ENCODE assay signal across 7 mouse cellular contexts in the genomic region with DNA sequence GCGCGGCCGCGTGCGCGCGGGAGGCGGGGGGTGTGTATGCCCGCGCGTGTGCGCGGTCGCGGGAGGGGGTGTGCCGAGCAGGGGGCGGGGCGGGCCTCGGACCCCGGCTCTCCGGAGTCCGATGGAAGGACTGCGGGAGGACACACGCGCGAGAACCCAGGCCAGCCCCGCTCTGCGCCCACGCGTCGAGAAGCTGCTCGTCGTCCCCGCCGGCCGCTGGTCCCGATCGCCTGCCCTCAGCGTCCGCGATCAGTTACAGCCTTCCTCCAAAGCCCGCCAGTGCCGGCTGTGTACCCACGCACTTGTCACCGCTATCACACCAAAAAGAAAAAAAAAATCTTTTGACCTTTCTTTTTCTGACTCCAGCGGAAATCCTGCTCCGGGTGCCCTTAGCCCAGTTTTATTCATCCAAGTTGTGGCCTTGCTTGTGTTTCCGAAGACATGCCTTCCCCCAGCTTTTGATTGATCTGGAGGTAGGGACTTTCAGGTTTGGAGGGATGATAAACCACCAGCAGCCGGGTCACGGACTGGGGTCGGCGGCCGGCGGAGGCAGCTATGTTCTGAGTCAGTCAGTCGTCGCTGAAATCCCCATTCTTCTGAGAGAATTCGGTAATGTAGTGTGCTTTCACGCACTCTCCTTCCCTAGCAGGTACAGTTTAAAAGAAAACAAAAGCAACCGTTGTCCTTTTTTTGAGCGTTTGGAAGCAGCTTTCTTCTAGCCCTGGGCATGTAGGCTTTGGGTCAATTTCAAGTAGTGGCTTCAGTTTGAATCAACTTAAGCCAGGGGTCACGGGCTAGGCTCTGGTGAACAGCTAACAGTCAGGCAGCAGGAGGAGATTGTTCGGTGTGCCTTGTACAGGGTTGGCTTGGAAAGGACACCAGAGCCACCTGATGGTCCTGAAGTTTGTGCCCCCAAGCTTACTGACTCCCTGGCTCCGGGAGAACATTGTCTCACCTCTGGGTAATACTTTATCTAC. TPM values are rescaled to one million over a fixed set of nuclear protein-coding genes. Genes with fewer than 3 reads are reported as not detected.
DNase-seq lines count a peak whose midpoint lies in the region; ATAC-seq lines count a peak whose summit lies in the region.

No protein-coding gene starts in this region.

- H3K27ac ChIP-seq in heart, embryonic 13.5 days (replicated peaks), result peak overlapping the region; percentile 87
- no peak overlapping the region for H3K27ac ChIP-seq in limb, embryonic 15.5 days

- no peaks in the 10 kb centered on the region for H3K27me3 ChIP-seq in heart, embryonic 13.5 days (replicated peaks)
- H3K27me3 ChIP-seq in limb, embryonic 15.5 days, result no peaks in the 10 kb centered on the region

- WGBS in heart, embryonic 13.5 days, result 2% methylated on average over 63 of the region's 63 CpGs
- WGBS in limb, embryonic 15.5 days, result 2% methylated on average over 46 of the region's 63 CpGs

- peaks cover 33% of the 10 kb centered on the region for H3K4me1 ChIP-seq in heart, embryonic 13.5 days
- peaks cover 12% of the 10 kb centered on the region; the same call in 1 of the 2 replicates for H3K4me1 ChIP-seq in limb, embryonic 15.5 days

- peaks cover 32% of the 10 kb centered on the region for H3K36me3 ChIP-seq in heart, embryonic 13.5 days
- peaks cover 23% of the 10 kb centered on the region for H3K36me3 ChIP-seq in limb, embryonic 15.5 days

- H3K4me2 ChIP-seq in heart, embryonic 13.5 days, result peak overlapping the region; percentile 94
- H3K4me2 ChIP-seq in limb, embryonic 15.5 days, result peak overlapping the region; percentile 86

- peaks cover 5% of the 10 kb centered on the region for H3K9me3 ChIP-seq in heart, embryonic 13.5 days
- H3K9me3 ChIP-seq in limb, embryonic 15.5 days, result no peaks in the 10 kb centered on the region

- H3K4me3 ChIP-seq in heart, embryonic 13.5 days, result peak overlapping the region; percentile 66
- H3K4me3 ChIP-seq in limb, embryonic 15.5 days, result peak overlapping the region; percentile 88

- ATAC-seq in heart, embryonic 13.5 days (ENCODE audit: extremely low read depth, insufficient number of reproducible peaks, low FRiP score, low TSS enrichment), result 0 out of 2 replicates have a peak, but pooled peaks have one; percentile 12
- ATAC-seq in limb, embryonic 15.5 days (ENCODE audit: insufficient number of reproducible peaks, low FRiP score, low TSS enrichment, low read depth), result no peak

- peak; percentile 12 for DNase-seq in urinary bladder, postnatal 25 days (ENCODE audit: low spot score)
- no peak for DNase-seq in urinary bladder, postnatal 36 days (ENCODE audit: low spot score in 2 of 2)
- DNase-seq in adrenal gland, postnatal 25 days, result peak; percentile 41
- peak; percentile 63 for DNase-seq in naive thymus-derived CD4-positive, alpha-beta T cell, adult 2 months (ENCODE audit: low read depth)
- DNase-seq in gastrocnemius, postnatal 10 days, result no peak

- peak overlapping the region; percentile 86 for H3K9ac ChIP-seq in heart, embryonic 13.5 days
- H3K9ac ChIP-seq in limb, embryonic 15.5 days, result peak overlapping the region; percentile 59

RNA-seq across cellular contexts. Expression of a gene that starts 0.8 kb away (rescaled TPM):
- total RNA-seq in adrenal gland, postnatal 25 days (2021), result 23.6 and 33.2 TPM in 2 replicates
- 3.1 and 3.6 TPM in 2 replicates for polyA plus RNA-seq in heart, embryonic 13.5 days (2015; fragmentation: Nextera tagmentation; extraction: Ambion mirVana)
- polyA plus RNA-seq in limb, embryonic 15.5 days (2015; fragmentation: Nextera tagmentation; extraction: Ambion mirVana), result 6.2 and 7.8 TPM in 2 replicates
- total RNA-seq in gastrocnemius, postnatal 10 days (2021), result 1 to 10 TPM; 3.8 to 4.1 TPM

RNA-seq across cellular contexts. Expression of a gene that starts 0.8 kb away (rescaled TPM):
- total RNA-seq in adrenal gland, postnatal 25 days (2021), result not detected in 2 replicates
- polyA plus RNA-seq in heart, embryonic 13.5 days (2015; fragmentation: Nextera tagmentation; extraction: Ambion mirVana), result 0.13 and 0.25 TPM in 2 replicates
- polyA plus RNA-seq in limb, embryonic 15.5 days (2015; fragmentation: Nextera tagmentation; extraction: Ambion mirVana), result 0.27 TPM in 1 of 2 replicates, not detected in the other
- not detected for total RNA-seq in gastrocnemius, postnatal 10 days (2021)

RNA-seq across cellular contexts. Expression of a gene that starts 0.9 kb away (rescaled TPM):
- total RNA-seq in adrenal gland, postnatal 25 days (2021), result 71.6 and 81.9 TPM in 2 replicates
- polyA plus RNA-seq in heart, embryonic 13.5 days (2015; fragmentation: Nextera tagmentation; extraction: Ambion mirVana), result 106 and 122 TPM in 2 replicates
- 82.0 and 93.0 TPM in 2 replicates for polyA plus RNA-seq in limb, embryonic 15.5 days (2015; fragmentation: Nextera tagmentation; extraction: Ambion mirVana)
- total RNA-seq in gastrocnemius, postnatal 10 days (2021), result 10 to 100 TPM; 19.6 to 24.1 TPM

Comparison
In these comparisons a context has a peak if more than half of its experiments do, and no peak if none do; other contexts are left out.
1. DNase-seq: peak in urinary bladder, postnatal 25 days (single experiment), adrenal gland, postnatal 25 days (single experiment) and naive thymus-derived CD4-positive, alpha-beta T cell, adult 2 months (single experiment); none in urinary bladder, postnatal 36 days (0 of 2) and gastrocnemius, postnatal 10 days (single experiment).